Mouse (Mus musculus): ENCODE results near the gene Rgl1. TPM values are rescaled to one million over a fixed set of nuclear protein-coding genes. Genes with fewer than 3 reads are reported as not detected.

Gene Rgl1
- polyA plus RNA-seq, 1 experiment from 2014 or later, result 11.8 TPM

DNA sequence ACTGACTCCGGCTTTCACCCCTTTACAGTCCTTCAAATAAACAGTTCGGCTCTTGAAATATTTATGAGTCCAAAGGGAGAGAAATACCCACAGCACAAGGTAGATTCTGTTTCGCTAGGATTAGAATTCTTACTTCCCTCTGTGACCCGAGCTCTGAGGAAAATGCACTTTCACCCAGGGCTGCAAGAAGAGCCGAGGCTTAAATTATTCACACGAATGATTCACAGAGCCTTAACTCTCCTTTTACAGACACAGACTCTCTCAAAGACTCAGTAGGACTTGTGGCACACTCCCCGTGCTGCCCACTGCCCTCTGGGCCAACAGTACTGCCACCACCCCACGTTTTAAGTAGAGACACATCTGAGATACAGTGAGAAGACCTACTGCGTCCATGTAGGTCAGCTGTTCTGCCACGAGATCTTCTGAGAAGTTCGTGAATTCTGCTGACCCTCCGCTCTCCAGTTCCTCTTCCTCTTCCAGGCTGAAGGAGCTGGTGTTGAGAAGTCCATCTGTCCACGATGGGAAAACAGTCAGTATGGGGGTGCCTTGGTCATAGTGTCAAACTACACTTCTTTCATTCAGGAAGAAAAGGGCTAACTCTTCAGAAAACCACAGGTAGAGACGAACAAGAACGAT is 212.1 kb downstream of the Rgl1 start:
- no peak overlapping the region for H3K4me3 ChIP-seq (replicated peaks)
- H3K9ac ChIP-seq, result no peak overlapping the region
- H3K9me3 ChIP-seq (replicated peaks), result no peaks in the 10 kb centered on the region
- no peak overlapping the region for H3K4me2 ChIP-seq
- no peak for ATAC-seq (ENCODE audit: low read depth)
- no peak overlapping the region for H3K27ac ChIP-seq
- WGBS (ENCODE audit: insufficient replicate concordance), result 49% methylated on average over 15 of the region's 15 CpGs
- H3K4me1 ChIP-seq (replicated peaks), result no peaks in the 10 kb centered on the region
- peaks cover 13% of the 10 kb centered on the region; the same call in 1 of the 2 replicates for H3K36me3 ChIP-seq
- no peaks in the 10 kb centered on the region for H3K27me3 ChIP-seq
- DNase-seq, result no peak

DNA sequence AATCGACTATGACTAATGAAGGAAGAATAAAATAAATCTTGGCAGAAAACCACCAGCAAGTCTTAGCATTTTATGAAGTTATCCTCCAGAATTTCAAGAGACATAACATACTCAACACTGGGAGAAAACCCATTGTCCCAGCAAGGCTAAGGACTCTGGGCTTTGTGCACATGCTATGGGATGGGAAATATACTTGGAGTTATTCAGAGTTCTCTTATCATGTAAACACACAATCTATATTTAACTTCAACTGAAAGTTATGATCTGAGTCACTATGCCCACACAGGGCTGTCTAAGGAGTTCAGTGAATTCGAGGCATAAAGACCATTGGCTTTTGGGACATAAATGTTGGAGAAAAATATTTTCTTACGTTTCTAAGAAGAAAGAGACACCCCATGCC is 215.2 kb downstream of the Rgl1 start:
- no peak for ATAC-seq (ENCODE audit: low read depth)
- no peaks in the 10 kb centered on the region for H3K4me1 ChIP-seq (replicated peaks)
- no peaks in the 10 kb centered on the region for H3K9me3 ChIP-seq (replicated peaks)
- no peak overlapping the region for H3K4me2 ChIP-seq
- no peak overlapping the region for H3K4me3 ChIP-seq (replicated peaks)
- 40% methylated on average over 3 of the region's 3 CpGs for WGBS (ENCODE audit: insufficient replicate concordance)
- DNase-seq, result no peak
- peaks cover 22% of the 10 kb centered on the region; the same call in 1 of the 2 replicates for H3K36me3 ChIP-seq
- H3K27me3 ChIP-seq, result no peaks in the 10 kb centered on the region
- no peak overlapping the region for H3K9ac ChIP-seq
- H3K27ac ChIP-seq, result no peak overlapping the region

DNA sequence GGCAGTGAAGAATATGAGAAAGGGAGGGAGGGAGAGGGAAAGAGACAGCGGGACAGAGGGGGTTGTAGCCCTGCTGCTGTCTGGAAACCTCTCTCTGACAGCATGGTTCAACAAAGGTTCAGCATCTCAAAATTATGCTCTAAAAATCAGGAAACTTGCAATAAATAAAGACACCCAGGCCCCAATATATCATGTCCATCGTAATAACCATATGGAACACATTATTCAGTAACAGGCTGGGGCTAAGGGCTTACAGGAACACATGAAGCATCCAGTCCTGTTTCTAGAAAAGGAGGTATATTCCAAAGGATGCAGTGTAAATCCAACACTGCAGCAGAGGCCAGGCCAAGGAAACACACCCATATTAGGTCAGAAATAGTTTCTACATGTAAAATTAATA is 215.6 kb downstream of the Rgl1 start:
- Histone ChIP-seq H3K36me3 (peaks cover 22% of the 10 kb centered on the region; the same call in 1 of the 2 replicates), H3K27me3 (no peaks in the 10 kb centered on the region), H3K4me1 (replicated peaks) (no peaks in the 10 kb centered on the region), H3K9ac (no peak overlapping the region), H3K27ac (no peak overlapping the region), H3K9me3 (replicated peaks) (no peaks in the 10 kb centered on the region), H3K4me2 (no peak overlapping the region), H3K4me3 (replicated peaks) (no peak overlapping the region)
- WGBS (ENCODE audit: insufficient replicate concordance), result 67% methylated on average over 2 of the region's 2 CpGs
- ATAC-seq (ENCODE audit: low read depth), result no peak
- no peak for DNase-seq

DNA sequence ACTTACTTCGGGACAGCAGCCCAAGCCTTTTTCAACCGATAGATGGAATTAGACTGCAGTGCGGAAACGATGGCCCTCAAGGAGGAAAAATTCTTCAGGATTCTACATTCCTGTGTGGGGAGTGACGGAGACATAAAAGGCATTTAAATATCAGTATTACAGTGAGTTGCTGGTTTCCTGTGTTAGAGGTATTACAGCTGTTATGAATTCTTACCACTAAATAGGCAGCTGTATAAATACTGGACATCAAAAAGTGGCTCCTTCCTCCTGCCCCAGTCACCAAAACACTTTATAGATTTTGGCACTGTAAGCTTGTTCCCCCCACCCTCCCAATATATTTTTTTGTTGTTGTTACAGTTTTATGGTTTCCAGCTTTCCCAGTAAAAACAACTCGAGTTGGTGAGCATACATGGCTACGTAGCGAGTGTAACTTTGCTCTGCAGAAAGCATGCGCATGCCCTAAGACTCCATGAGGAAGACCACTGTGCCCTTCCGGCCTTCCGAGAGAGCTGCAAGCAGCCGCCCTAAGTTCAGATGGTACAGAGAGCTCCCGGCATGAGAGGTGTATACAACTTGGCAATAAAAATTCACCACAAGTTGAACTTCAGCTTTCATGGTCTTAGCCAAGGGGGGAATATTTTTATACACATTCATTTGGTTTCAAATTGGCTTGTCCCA is 217.0 kb downstream of the Rgl1 start:
- ATAC-seq (ENCODE audit: low read depth) (no peak), DNase-seq (no peak)
- Histone ChIP-seq H3K4me1 (replicated peaks) (no peaks in the 10 kb centered on the region), H3K27me3 (no peaks in the 10 kb centered on the region), H3K9me3 (replicated peaks) (no peaks in the 10 kb centered on the region), H3K36me3 (peaks cover 22% of the 10 kb centered on the region; the same call in 1 of the 2 replicates), H3K4me2 (no peak overlapping the region), H3K9ac (no peak overlapping the region), H3K27ac (no peak overlapping the region), H3K4me3 (replicated peaks) (no peak overlapping the region)
- 81% methylated on average over 13 of the region's 13 CpGs for WGBS (ENCODE audit: insufficient replicate concordance)

DNA sequence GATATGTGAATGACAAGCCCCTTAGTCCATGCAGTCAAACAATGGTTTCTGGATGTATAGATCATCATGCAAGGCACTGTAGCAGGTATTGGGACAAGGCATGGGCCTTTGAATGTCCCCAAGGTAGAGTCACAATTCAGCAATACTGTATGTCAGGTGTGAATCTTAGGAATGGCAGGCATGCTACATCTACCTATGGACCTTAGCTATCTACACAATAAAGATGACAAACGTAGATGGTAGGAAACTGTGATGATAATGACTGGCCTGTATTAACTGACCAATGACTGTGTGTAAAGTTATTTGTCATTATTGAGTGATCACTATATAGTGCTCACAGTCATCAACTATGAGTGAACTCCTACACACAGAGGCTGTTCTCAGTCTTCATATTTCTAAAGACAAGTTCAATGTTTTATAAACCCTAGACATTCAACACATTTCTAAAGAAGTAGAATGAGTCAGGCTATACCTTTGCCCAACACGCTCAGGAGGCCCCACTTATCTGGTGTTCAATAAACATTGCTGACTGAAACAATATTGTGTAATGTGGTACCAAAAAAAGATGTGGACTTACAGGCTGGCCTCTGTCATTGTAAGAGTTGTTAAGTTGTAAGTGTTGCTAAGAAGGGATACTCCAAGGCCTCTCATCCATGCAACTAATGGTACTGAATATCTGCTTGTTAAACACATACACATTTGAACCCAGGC is 222.5 kb downstream of the Rgl1 start:
- no peak overlapping the region for H3K4me3 ChIP-seq (replicated peaks)
- 54% methylated on average over 2 of the region's 2 CpGs for WGBS (ENCODE audit: insufficient replicate concordance)
- 0 out of 2 replicates have a peak, but pooled peaks cover 2% of the 10 kb centered on the region for H3K4me1 ChIP-seq (replicated peaks)
- no peaks in the 10 kb centered on the region for H3K9me3 ChIP-seq (replicated peaks)
- ATAC-seq (ENCODE audit: low read depth), result no peak
- no peak overlapping the region for H3K27ac ChIP-seq
- H3K9ac ChIP-seq, result no peak overlapping the region
- peaks cover 17% of the 10 kb centered on the region; the same call in 1 of the 2 replicates for H3K36me3 ChIP-seq
- H3K27me3 ChIP-seq, result no peaks in the 10 kb centered on the region
- no peak for DNase-seq
- H3K4me2 ChIP-seq, result no peak overlapping the region

DNA sequence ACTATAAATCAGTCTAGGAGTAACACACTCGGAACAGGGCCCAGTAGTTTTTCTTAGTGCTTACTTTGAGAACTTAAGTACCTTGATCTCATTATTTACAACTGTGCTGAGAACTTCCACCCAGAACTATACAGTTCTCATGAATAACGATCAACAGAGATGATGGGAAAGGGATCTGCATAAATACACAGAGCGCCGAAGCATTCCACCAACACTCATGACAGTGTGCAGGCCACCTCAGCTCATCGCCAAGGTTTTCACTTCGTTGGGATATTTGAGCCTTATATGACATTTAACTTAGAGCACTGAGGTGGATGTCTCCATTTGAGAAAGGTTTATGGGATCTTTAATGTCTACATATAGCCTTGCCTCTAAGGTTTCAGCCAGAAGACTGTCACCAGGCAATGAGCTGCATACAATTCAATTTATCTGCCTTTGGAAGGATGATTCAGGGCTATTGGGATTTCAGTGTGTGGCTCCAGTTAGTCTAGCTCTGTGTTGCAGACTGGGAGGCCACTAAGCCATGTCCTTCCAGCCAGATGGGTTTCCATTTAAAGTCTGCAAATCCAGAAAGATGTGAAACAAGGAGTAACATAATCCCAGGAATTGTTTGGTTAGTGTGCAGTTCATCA is 223.3 kb downstream of the Rgl1 start:
- ATAC-seq (ENCODE audit: low read depth), result no peak
- 69% methylated on average over 6 of the region's 6 CpGs for WGBS (ENCODE audit: insufficient replicate concordance)

DNA sequence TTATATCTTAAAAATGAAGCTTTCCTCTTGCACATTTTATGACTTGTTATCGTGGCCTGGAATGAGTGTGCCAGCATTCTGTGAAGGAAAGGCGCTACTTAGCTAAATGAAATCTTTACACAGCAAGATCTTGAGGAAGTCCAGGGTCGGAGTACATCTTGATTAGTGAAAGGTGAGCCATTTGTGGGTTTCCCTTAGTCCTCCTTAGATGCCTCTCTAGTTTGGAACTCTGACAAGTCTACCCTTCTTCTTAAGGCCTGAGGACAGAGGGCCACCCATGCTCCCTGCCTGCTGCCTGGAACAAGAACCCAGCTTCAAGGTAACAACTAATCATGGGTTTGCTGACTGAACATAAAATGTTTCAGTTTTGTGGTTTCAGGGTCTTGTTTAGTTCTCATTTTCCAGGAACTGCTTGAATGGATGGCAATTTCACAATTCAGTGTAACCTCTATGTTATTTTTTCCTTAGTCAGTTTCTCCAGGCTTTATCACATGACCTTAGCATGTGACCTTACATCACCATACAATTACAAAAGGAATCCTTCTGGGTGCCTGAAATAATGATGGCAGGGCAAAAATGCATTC is 225.8 kb downstream of the Rgl1 start:
- Histone ChIP-seq H3K36me3 (peaks cover 26% of the 10 kb centered on the region; the same call in 1 of the 2 replicates), H3K27ac (no peak overlapping the region), H3K4me3 (replicated peaks) (no peak overlapping the region), H3K9ac (no peak overlapping the region), H3K4me2 (no peak overlapping the region), H3K27me3 (no peaks in the 10 kb centered on the region), H3K4me1 (replicated peaks) (0 out of 2 replicates have a peak, but pooled peaks cover 2% of the 10 kb centered on the region), H3K9me3 (replicated peaks) (no peaks in the 10 kb centered on the region)
- 55% methylated on average over 3 of the region's 3 CpGs for WGBS (ENCODE audit: insufficient replicate concordance)
- ATAC-seq (ENCODE audit: low read depth) (no peak), DNase-seq (no peak)

More for the DNA sequence above, 223.3 kb downstream of the Rgl1 start:
- H3K27me3 ChIP-seq, result no peaks in the 10 kb centered on the region
- H3K9ac ChIP-seq, result no peak overlapping the region
- no peak overlapping the region for H3K4me3 ChIP-seq (replicated peaks)
- 0 out of 2 replicates have a peak, but pooled peaks cover 2% of the 10 kb centered on the region for H3K4me1 ChIP-seq (replicated peaks)
- DNase-seq, result no peak
- no peak overlapping the region for H3K4me2 ChIP-seq
- H3K9me3 ChIP-seq (replicated peaks), result no peaks in the 10 kb centered on the region
- peaks cover 15% of the 10 kb centered on the region; the same call in 1 of the 2 replicates for H3K36me3 ChIP-seq
- no peak overlapping the region for H3K27ac ChIP-seq

DNA sequence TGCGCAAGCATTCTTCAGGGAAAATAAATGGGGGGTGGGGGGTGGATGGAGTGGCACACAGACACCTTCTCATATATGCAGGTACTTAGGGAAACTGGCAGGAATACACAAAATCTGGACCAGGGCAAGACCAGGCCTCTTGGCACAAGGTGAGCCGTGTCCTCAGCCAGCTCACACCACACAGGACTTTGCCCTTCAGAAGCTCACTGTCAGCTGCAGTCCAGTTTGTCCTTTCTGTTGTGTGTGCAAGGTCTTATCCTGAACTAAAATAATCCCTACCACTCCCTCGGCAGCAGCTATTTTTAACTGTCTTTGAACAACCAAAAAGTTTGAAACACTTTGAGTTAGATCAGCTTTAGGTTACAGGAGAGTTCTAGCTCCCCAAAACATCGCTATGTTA is 227.3 kb downstream of the Rgl1 start:
- Histone ChIP-seq H3K27ac (no peak overlapping the region), H3K36me3 (peaks cover 26% of the 10 kb centered on the region; the same call in 1 of the 2 replicates), H3K27me3 (no peaks in the 10 kb centered on the region), H3K9ac (no peak overlapping the region), H3K9me3 (replicated peaks) (no peaks in the 10 kb centered on the region), H3K4me1 (replicated peaks) (0 out of 2 replicates have a peak, but pooled peaks cover under 1% of the 10 kb centered on the region), H3K4me3 (replicated peaks) (no peak overlapping the region), H3K4me2 (no peak overlapping the region)
- ATAC-seq (ENCODE audit: low read depth) (no peak), DNase-seq (no peak)
- WGBS (ENCODE audit: insufficient replicate concordance), result 69% methylated on average over 4 of the region's 4 CpGs

DNA sequence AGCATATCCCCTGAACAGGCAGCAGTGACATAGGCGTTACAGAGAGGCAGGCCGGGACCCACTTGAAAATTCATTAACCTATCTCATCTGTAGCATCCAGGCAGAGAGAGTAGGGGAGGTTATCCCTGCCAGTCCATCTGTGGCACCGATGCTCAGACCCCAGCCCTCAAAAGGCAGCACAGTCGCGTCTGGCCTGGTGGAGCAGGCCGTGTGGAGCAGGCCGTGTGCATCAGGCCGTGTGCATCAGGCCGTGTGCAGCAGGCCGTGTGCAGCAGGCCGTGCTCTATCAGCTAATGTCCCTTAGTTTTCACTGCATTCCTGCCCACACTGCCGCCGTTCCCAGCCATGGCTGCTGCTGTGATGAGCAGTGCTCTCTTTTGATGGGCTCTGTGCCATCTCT is 229.0 kb downstream of the Rgl1 start:
- DNase-seq (no peak), ATAC-seq (ENCODE audit: low read depth) (no peak)
- Histone ChIP-seq H3K27me3 (no peaks in the 10 kb centered on the region), H3K9ac (no peak overlapping the region), H3K27ac (no peak overlapping the region), H3K4me3 (replicated peaks) (no peak overlapping the region), H3K4me2 (no peak overlapping the region), H3K4me1 (replicated peaks) (no peaks in the 10 kb centered on the region), H3K9me3 (replicated peaks) (no peaks in the 10 kb centered on the region), H3K36me3 (peaks cover 24% of the 10 kb centered on the region; the same call in 1 of the 2 replicates)
- 77% methylated on average over 13 of the region's 13 CpGs for WGBS (ENCODE audit: insufficient replicate concordance)

DNA sequence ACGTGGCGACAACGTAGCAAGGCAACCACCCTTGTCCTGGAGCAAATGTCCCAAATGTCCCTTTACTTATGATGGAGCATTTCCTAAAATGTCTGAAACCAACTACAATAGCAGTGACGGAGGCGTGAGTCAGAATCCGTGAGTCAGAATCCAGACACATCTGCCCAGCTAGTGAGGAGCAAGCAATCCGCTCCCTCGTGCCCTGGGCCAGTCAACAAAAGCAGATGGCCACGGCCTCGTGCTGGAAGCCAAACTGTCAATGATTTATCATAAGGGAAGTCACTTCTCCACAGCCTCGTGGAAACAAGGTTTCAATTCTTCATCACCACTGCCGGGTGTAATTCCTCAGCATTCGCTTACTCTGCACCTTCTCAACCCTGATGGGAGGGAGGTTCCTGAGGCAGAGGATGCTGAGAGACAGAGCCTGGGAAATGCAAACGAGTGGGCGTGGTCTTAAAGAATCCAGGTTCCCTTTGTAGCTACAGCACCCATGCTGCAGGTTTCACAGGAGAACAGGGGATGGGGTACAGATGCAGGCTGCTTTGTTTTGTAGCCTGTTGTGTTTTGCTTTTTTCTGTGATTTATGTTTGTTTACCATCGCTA is 229.6 kb downstream of the Rgl1 start:
- WGBS (ENCODE audit: insufficient replicate concordance), result 60% methylated on average over 16 of the region's 16 CpGs
- no peak for DNase-seq
- Histone ChIP-seq H3K9me3 (replicated peaks) (no peaks in the 10 kb centered on the region), H3K27me3 (no peaks in the 10 kb centered on the region), H3K9ac (no peak overlapping the region), H3K4me2 (no peak overlapping the region), H3K36me3 (peaks cover 22% of the 10 kb centered on the region; the same call in 1 of the 2 replicates), H3K4me3 (replicated peaks) (no peak overlapping the region), H3K27ac (no peak overlapping the region), H3K4me1 (replicated peaks) (0 out of 2 replicates have a peak, but pooled peaks cover 2% of the 10 kb centered on the region)
- no peak for ATAC-seq (ENCODE audit: low read depth)

All from liver, embryonic 13.5 days (tissue).